Mouse (Mus musculus): ENCODE measurements around the gene Mak. TPM values are rescaled to one million over a fixed set of nuclear protein-coding genes. Genes with fewer than 3 reads are reported as not detected.

Mak gene
- polyA plus RNA-seq, 1 experiment from 2014 or later = 0.37 TPM

DNA sequence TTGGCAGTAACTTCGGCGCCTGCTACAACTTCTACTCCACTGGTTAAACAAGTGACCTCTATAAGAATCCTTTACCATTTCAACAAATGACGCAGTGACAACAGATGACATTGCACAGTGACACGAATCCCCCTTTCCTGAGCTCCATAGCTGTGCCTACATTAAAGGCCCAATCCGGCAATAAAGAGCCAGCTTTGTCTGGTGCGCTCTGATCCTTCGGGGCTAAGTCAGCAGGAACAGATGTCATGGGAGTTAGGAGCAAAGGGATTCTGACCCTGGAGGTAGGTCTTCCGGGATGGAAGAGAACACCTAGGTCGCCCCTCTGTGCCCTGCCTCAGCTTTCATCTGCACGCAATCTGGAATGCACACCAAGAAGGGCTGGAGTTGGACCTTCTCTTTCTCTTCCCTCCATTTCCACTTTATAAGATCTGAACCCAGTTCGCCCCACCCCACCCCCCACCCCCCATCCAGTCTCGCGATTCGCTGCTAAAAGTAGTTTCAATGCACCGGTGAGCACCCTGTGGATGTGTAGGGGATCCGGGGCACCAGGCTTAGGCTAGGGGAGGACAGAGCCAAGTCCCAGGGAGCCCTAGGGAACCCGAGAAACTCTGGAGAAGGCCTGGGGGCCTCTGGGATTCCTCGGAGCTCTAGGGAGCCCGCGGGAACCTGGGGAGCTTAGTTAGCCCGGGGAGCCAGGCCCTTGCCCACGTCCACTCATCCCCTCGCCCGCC lies 651 bp downstream of the Mak start:
- TF ChIP-seq CTCF (IDR thresholded peaks at IDR 0.05; ENCODE audit: low read depth) = no peak
- Histone ChIP-seq H3K27me3 (ENCODE audit: insufficient read depth, low read length) (0 out of 2 replicates have a peak, but pooled peaks cover 3% of the 10 kb centered on the region), H3K27ac (no peak overlapping the region), H3K4me2 (ENCODE audit: low read length) (peak overlapping the region; percentile 75), H3K4me3 (replicated peaks; ENCODE audit: low read depth, low read length) (peak overlapping the region; percentile 39), H3K9me3 (replicated peaks; ENCODE audit: low read length) (no peaks in the 10 kb centered on the region), H3K9ac (ENCODE audit: low read depth, low read length) (0 out of 2 replicates have a peak overlapping the region, but pooled peaks have one; percentile 13), H3K36me3 (ENCODE audit: insufficient read depth, low read length) (no peaks in the 10 kb centered on the region), H3K4me1 (replicated peaks; ENCODE audit: insufficient read depth, low read length) (0 out of 2 replicates have a peak, but pooled peaks cover 4% of the 10 kb centered on the region)
- 0 out of 2 replicates have a peak, but pooled peaks have one; percentile 9 for ATAC-seq (replicated peaks; ENCODE audit: low FRiP score, low read depth)
- WGBS = 9% methylated on average over 24 of the region's 24 CpGs
- no peak for DNase-seq (ENCODE audit: low spot score)

DNA sequence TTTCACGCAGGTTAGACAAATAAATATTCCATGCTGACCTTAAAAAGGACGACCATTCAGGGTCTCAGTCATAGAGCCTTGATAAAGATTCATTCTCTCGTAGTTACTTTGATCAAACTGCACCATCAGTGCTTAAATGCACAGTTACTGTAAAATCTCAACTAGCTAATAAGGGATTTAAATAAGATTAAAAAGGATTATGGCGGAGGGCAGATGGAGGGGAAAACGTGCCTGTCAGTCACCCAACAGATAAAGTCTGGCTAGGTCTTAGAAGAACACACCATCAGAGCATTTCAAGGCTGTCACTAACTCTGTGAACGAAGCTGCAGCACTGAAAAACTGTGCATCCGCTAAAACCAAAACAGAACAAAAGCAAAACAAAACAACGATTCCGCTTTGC lies 1.6 kb downstream of the Mak start:
- 72% methylated on average over 9 of the region's 9 CpGs for WGBS
- ATAC-seq (replicated peaks; ENCODE audit: low FRiP score, low read depth) = no peak
- no peak overlapping the region for H3K9ac ChIP-seq (ENCODE audit: low read depth, low read length)
- 0 out of 2 replicates have a peak, but pooled peaks cover 4% of the 10 kb centered on the region for H3K4me1 ChIP-seq (replicated peaks; ENCODE audit: insufficient read depth, low read length)
- no peak overlapping the region for H3K27ac ChIP-seq
- no peaks in the 10 kb centered on the region for H3K36me3 ChIP-seq (ENCODE audit: insufficient read depth, low read length)
- no peak for TF ChIP-seq CTCF (IDR thresholded peaks at IDR 0.05; ENCODE audit: low read depth)
- DNase-seq (ENCODE audit: low spot score) = no peak
- H3K9me3 ChIP-seq (replicated peaks; ENCODE audit: low read length) = no peaks in the 10 kb centered on the region
- H3K27me3 ChIP-seq (ENCODE audit: insufficient read depth, low read length) = 0 out of 2 replicates have a peak, but pooled peaks cover 3% of the 10 kb centered on the region
- H3K4me3 ChIP-seq (replicated peaks; ENCODE audit: low read depth, low read length) = no peak overlapping the region
- no peak overlapping the region for H3K4me2 ChIP-seq (ENCODE audit: low read length)

DNA sequence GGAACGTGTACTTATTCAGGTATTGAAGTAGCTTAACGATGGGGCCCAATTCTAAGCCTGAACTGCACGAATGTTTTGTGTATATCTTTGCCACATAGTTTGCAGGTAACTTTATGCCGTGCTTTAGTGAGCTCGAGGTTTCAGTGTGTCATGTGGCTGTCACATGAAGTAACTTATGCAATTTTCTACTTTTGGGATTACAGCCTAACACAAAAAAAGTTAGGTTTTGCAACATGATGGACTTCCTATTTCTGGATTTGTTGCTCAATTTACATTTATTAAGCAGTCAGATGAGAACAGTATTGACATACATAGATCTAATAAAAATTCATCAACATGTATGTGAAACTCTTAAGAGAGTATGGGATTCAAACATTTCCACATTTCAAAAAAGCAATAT lies 5.7 kb downstream of the Mak start:
- H3K4me3 ChIP-seq (replicated peaks; ENCODE audit: low read depth, low read length) = no peak overlapping the region
- H3K9me3 ChIP-seq (replicated peaks; ENCODE audit: low read length) = no peaks in the 10 kb centered on the region
- 0 out of 2 replicates have a peak, but pooled peaks cover under 1% of the 10 kb centered on the region for H3K27me3 ChIP-seq (ENCODE audit: insufficient read depth, low read length)
- no peaks in the 10 kb centered on the region for H3K4me1 ChIP-seq (replicated peaks; ENCODE audit: insufficient read depth, low read length)
- no peak overlapping the region for H3K4me2 ChIP-seq (ENCODE audit: low read length)
- H3K36me3 ChIP-seq (ENCODE audit: insufficient read depth, low read length) = no peaks in the 10 kb centered on the region
- ATAC-seq (replicated peaks; ENCODE audit: low FRiP score, low read depth) (no peak), DNase-seq (ENCODE audit: low spot score) (no peak)
- no peak overlapping the region for H3K9ac ChIP-seq (ENCODE audit: low read depth, low read length)
- WGBS = 80% methylated on average over 5 of the region's 5 CpGs
- TF ChIP-seq CTCF (IDR thresholded peaks at IDR 0.05; ENCODE audit: low read depth) = no peak
- H3K27ac ChIP-seq = no peak overlapping the region

DNA sequence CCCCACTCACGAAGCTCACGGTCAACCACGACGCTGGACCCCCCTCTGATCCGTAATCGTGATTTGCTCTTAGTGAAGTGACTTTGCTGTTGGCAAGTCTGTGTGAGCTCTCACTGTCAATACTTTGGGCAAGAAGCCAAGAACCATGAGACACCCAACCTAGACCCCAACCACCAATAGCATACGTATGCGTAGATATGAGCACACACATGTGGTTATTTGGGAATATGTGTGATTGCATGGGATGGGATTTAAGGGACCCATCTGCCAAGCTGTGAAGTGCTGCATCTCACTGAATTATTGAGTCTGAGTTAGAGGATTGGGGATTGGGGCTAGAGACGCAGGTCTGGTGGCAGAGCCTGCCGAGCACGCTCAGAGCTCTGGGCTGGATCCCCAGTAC lies 7.9 kb downstream of the Mak start:
- ATAC-seq (replicated peaks; ENCODE audit: low FRiP score, low read depth) (no peak), DNase-seq (ENCODE audit: low spot score) (no peak)
- no peak overlapping the region for H3K9ac ChIP-seq (ENCODE audit: low read depth, low read length)
- no peak overlapping the region for H3K4me2 ChIP-seq (ENCODE audit: low read length)
- H3K9me3 ChIP-seq (replicated peaks; ENCODE audit: low read length) = no peaks in the 10 kb centered on the region
- 88% methylated on average over 11 of the region's 11 CpGs for WGBS
- no peak overlapping the region for H3K27ac ChIP-seq
- H3K36me3 ChIP-seq (ENCODE audit: insufficient read depth, low read length) = no peaks in the 10 kb centered on the region
- H3K4me3 ChIP-seq (replicated peaks; ENCODE audit: low read depth, low read length) = no peak overlapping the region
- no peaks in the 10 kb centered on the region for H3K27me3 ChIP-seq (ENCODE audit: insufficient read depth, low read length)
- no peak for TF ChIP-seq CTCF (IDR thresholded peaks at IDR 0.05; ENCODE audit: low read depth)
- H3K4me1 ChIP-seq (replicated peaks; ENCODE audit: insufficient read depth, low read length) = no peaks in the 10 kb centered on the region

DNA sequence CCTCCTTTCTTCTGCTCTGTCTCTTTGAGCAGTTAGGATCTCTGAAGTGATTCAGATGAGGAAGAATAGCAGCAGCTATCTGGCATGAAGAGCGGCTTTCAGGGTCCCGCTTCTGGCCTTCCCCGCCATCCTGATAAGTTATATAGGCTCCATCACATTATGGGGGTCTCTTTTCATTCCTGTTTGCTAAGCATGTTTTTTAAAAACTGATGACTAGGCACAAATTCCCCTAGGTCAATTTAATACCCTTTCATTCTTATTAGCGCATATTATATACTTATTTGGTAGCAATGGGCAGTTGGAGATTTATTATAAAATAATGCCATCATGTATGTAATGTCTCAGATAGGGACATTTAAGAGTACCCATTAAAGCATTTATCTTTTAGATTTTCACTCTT lies 11.9 kb downstream of the Mak start:
- ATAC-seq (replicated peaks; ENCODE audit: low FRiP score, low read depth) (no peak), DNase-seq (ENCODE audit: low spot score) (no peak)
- no peak overlapping the region for H3K27ac ChIP-seq
- H3K4me2 ChIP-seq (ENCODE audit: low read length) = no peak overlapping the region
- H3K9me3 ChIP-seq (replicated peaks; ENCODE audit: low read length) = no peaks in the 10 kb centered on the region
- no peak overlapping the region for H3K9ac ChIP-seq (ENCODE audit: low read depth, low read length)
- TF ChIP-seq CTCF (IDR thresholded peaks at IDR 0.05; ENCODE audit: low read depth) = no peak
- no peaks in the 10 kb centered on the region for H3K4me1 ChIP-seq (replicated peaks; ENCODE audit: insufficient read depth, low read length)
- no peaks in the 10 kb centered on the region for H3K27me3 ChIP-seq (ENCODE audit: insufficient read depth, low read length)
- H3K36me3 ChIP-seq (ENCODE audit: insufficient read depth, low read length) = no peaks in the 10 kb centered on the region
- 95% methylated on average over 4 of the region's 4 CpGs for WGBS
- H3K4me3 ChIP-seq (replicated peaks; ENCODE audit: low read depth, low read length) = no peak overlapping the region

DNA sequence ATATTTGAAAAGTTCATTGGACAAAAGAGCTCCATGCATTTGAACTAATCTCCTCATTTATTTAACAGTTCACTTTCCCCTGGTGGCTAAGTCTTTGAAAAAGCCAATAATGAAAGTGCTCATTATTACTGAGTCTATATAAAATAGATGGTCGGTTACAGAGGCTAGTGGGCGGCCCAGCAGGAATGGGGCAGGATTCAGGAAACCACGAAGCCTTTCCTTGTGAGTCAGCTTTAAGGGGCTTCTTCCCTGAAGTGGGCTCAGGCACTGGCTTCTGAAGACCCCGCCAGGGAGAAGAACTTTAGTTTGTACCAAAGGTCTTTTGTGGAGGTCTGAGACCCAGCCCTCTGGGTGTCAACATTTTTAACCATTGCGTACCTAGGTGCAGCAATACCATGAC lies 27.5 kb downstream of the Mak start:
- Histone ChIP-seq H3K36me3 (ENCODE audit: insufficient read depth, low read length) (no peaks in the 10 kb centered on the region), H3K4me2 (ENCODE audit: low read length) (no peak overlapping the region), H3K4me1 (replicated peaks; ENCODE audit: insufficient read depth, low read length) (no peaks in the 10 kb centered on the region), H3K4me3 (replicated peaks; ENCODE audit: low read depth, low read length) (no peak overlapping the region), H3K9ac (ENCODE audit: low read depth, low read length) (no peak overlapping the region), H3K27me3 (ENCODE audit: insufficient read depth, low read length) (no peaks in the 10 kb centered on the region), H3K9me3 (replicated peaks; ENCODE audit: low read length) (no peaks in the 10 kb centered on the region), H3K27ac (no peak overlapping the region)
- ATAC-seq (replicated peaks; ENCODE audit: low FRiP score, low read depth) (no peak), DNase-seq (ENCODE audit: low spot score) (no peak)
- no peak for TF ChIP-seq CTCF (IDR thresholded peaks at IDR 0.05; ENCODE audit: low read depth)
- 77% methylated on average over 5 of the region's 5 CpGs for WGBS
